Mouse (Mus musculus): Measurements from ENCODE around the gene Zfp667.

DNA sequence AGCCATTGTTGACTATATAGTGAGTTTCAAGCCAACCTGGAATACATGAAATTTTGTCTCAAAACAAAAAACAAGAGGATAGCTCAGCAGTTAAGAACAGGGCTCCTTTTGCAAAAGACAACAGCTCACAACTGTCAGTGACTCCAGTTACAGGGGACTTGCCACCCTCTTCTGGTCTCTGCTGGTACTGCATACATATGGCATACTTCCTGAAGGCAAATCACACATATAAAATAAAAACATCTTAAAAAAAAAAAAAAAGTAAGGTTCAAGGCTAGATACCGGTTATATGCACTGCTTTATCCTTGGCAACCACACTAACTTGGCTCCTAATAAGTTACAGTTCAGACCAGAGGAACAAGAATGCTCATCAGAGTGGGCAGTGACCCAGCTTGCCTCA, 3.6 kb upstream of the Zfp667 start:
- TF ChIP-seq CTCF (IDR thresholded peaks at IDR 0.05; ENCODE audit: extremely low read depth, insufficient read depth, insufficient read length, insufficient replicate concordance) (peak; percentile 30; the same call in 1 of the 2 replicates), POLR2A (IDR thresholded peaks at IDR 0.05; ENCODE audit: low read depth, low read length) (no peak)
